Mouse (Mus musculus): Measurements from ENCODE around the gene Eif3a.

Gene Eif3a

GRCm38 (mm10) chr19:60758896-60759835 lies 31.3 kb downstream of the Eif3a start:
- DNase-seq (ENCODE audit: low read depth, low spot score): no peak

- no peak for DNase-seq (ENCODE audit: low read depth, low spot score)
Observed at GRCm38 (mm10) chr19:60757099-60757785, 33.2 kb downstream of the Eif3a start.

GRCm38 (mm10) chr19:60756192-60757098 lies 34.0 kb downstream of the Eif3a start:
- DNase-seq (ENCODE audit: low read depth, low spot score): peak; percentile 78

GRCm38 (mm10) chr19:60755438-60756191 lies 34.8 kb downstream of the Eif3a start, which contains the start of gene Nanos1:
Gene Nanos1 (plus strand): TSS chr19:60755987.
- DNase-seq (ENCODE audit: low read depth, low spot score): peak; percentile 96

GRCm38 (mm10) chr19:60747801-60748200 lies 42.7 kb downstream of the Eif3a start:
- no peak for DNase-seq (ENCODE audit: low read depth, low spot score)

GRCm38 (mm10) chr19:60743767-60744547 lies 46.5 kb downstream of the Eif3a start:
- no peak for DNase-seq (ENCODE audit: low read depth, low spot score)

- DNase-seq (ENCODE audit: low read depth, low spot score): no peak
Observed at GRCm38 (mm10) chr19:60740560-60740959, 49.9 kb downstream of the Eif3a start.

GRCm38 (mm10) chr19:60731966-60732365 lies 58.5 kb downstream of the Eif3a start:
- DNase-seq (ENCODE audit: low read depth, low spot score): no peak

GRCm38 (mm10) chr19:60731299-60731698 lies 59.2 kb downstream of the Eif3a start:
- DNase-seq (ENCODE audit: low read depth, low spot score): no peak

- DNase-seq (ENCODE audit: low read depth, low spot score): peak; percentile 69
Observed at GRCm38 (mm10) chr19:60730281-60730852, 60.1 kb downstream of the Eif3a start.

- DNase-seq (ENCODE audit: low read depth, low spot score): peak; percentile 16
Observed at GRCm38 (mm10) chr19:60716381-60716780, 74.1 kb downstream of the Eif3a start.

GRCm38 (mm10) chr19:60712577-60712976 lies 77.9 kb downstream of the Eif3a start:
- no peak for DNase-seq (ENCODE audit: low read depth, low spot score)

Data from brain, adult 2 months (tissue).